Mouse (Mus musculus): Measurements from ENCODE around the gene Ptma.
"Not testable (repeated sequence)": the region's sequence is repeated elsewhere in the genome, so short reads cannot be mapped to it uniquely, and the experiment has no call there.

The Ptma gene

GRCm38 (mm10) chr1:86522286-86522871 is 4.1 kb upstream of the Ptma start:
- DNase-seq: peak; percentile 77 to 81

DNA sequence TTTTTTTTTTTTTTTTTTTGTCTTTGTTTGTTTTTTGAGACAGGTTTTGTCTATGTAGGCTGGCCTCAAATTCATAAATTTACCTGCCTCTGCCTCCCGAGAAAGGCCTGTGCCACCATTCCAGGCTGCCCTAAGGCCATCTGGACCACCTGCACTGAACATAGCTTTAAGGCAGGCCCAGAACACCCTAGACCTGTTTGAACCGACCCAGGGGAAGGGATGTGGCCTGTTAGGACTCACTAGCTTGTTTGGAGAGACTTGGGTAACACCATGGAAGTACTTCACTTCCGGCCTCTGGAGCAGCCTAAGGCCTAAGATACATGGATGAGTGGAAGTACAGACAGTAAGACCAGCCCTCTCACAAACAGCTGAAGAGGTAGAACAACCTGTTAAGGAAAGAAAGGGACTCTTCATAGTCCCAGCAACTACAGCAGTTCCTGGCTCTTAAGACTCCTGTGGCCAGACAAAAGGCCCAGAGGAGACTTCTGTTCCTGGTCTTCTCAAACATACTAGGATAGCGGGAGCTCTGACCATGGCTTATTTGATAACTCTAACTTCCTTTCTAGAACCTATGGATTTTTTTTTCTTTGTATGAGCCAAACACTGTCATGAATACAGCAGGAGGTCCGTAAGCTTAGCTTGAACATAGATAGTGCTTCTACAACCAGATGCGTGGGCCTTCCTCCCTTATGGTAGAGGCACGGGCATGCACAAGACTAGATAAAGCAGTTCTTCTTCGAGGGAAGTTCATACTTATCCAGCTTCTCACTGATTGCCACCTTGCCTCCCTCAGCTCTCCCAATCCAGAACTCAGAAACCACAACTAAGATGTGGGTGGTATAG is 2.5 kb upstream of the Ptma start:
- DNase-seq: no peak

- DNase-seq: peak; percentile 100
These were observed 1.7 kb upstream of the Ptma start for GRCm38 (mm10) chr1:86524619-86525498.

DNA sequence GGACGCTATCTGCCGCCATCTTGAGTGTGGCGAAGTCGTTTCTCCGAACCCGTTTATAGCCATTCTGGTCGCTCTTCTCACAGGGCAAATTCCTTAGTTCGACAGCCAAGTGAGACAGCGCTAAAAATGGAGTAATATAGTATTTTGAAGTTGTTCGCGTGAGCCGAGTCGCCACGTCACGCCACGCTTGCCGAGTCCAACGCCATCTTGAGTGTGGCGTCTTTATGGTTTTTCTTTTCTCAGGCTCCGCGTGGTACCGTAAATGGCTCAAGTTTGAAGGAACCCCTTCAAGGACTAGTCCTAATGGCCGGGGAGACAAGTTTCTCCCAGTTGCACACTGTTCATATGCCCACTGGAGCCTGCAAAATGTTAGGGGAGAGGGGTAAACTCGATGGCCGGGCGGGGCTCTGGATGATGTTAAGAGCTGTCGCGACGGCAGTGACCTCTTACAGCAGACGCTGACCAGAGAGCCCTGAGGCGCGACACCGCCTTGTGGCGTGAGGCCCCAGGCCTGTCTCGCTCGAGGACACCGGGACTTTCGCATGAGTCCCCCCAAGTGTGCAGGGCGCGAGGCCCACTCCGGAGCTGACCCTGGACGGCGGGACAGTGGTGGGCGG is 919 bp upstream of the Ptma start:
- no peak for DNase-seq

DNA sequence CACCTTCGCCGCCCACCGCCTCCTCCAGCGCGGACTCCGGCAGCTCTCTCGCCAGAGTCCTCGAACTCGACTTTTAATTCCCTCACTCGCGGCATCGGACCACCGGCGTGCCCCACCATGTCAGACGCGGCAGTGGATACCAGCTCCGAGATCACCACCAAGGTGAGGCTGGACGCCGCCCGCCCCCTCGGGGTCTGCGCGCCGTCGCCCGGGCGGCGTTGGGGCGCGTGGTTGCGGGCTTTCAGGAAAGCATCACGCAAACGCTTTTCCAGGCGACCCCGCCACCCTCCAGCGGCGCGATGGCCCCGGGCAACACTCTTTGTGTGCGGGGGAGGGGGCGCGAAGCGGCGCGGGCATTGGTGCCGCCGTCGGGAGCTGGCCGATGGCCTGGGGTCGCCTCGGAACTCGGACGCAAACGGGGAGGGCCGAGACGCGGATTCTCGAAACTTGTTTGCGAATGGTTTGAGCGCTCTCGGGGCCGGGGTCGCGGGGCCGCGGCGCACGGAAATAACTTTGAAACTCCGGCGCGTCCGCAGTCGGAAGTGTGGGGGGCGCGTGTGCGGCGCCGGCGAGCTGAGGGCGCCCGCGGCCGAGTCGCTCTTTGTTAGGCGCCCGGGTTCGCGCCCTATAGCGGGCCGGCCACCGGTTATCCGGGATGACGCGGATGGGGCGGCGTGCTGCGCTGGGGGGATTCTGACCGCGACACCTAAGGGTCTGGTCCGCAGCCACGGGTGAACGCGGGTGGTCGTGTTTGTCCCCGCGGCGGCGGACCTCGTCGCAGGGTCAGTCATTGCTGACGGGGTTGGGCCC is 468 bp downstream of the Ptma start:
- DNase-seq: peak in 1 of 2 experiments; percentile 44

DNA sequence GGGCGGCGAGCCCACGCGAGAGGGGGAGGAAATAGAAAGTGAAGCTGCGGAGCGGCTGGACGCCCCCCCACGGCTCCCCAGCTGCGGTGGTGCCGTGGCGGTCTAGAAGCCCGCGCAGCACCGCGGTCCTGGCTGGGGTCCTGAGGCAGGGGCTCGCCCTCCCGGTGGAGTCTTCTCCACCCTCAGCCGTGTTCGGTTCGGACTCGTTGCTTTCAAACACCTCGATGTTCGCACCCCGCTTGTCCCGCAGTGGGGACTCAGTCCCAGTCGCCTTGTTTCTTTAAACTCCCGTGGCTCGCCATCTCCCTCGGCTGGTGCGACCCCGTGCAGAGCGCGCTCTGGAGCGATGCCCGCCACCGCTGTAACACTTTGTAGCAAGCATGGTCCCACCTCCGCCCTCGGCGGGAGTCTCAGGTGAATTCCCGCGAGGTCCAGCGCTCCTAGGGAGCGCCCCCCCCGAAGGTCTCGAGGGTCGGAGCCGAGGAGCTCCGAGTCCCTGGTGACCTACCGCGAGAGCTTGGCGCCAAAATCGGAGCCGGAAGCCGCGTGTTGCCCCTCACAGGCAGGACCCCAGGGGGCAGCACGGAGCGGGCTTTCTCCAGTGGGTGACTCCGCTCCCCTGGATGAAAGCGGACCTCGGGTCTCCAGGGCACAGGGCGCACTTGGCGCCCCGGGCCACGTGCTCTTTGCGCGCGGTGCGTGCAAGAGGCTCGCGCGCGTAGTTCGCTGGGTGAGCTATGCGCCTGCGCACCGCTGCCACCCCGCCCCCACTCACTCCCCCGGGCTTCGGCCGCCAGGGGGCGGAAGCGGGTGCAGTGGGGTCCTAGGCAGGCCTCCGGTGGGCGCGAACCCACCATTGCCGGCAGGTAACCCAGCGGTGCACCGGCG is 1.3 kb downstream of the Ptma start:
- DNase-seq: peak; percentile 89 to 92

DNA sequence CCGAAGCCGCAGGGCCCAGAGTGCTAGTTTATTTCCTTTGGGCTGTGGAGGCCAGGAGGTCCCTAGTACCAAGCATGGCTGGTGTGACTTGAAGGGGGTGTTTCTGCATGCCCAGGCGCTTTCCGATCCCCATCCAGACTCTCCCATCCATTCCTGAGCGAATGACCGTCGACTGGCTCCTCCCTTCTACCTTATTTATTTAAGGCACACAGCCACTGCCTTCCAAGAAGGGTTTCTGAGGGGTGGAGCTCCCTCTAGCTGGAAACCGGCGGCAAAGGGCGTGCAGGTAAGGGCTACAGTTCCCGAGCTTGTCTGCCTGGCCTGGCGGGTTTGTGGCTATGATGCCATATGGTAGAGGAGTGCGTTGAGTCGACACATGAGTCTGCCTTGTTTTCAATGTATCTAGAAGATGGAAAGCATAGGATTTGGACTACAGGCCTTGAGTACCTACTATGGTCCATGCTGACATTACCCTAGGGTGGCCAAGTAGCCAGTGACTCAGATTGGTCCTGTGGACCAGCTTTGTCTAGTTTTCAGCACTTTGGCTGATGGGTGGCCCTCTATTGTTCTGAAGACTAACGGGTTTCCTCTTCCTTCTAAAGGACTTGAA is 2.1 kb downstream of the Ptma start:
- peak; percentile 83 to 90 for DNase-seq

GRCm38 (mm10) chr1:86529590-86529989 is 3.1 kb downstream of the Ptma start:
- DNase-seq: no peak

GRCm38 (mm10) chr1:86530871-86531546 is 4.5 kb downstream of the Ptma start:
- DNase-seq: no peak

GRCm38 (mm10) chr1:86531547-86532321 is 5.2 kb downstream of the Ptma start:
- DNase-seq: peak in 1 of 2 experiments; percentile 16

GRCm38 (mm10) chr1:86532362-86533051 is 6.0 kb downstream of the Ptma start:
- peak; percentile 91 to 94 for DNase-seq

DNA sequence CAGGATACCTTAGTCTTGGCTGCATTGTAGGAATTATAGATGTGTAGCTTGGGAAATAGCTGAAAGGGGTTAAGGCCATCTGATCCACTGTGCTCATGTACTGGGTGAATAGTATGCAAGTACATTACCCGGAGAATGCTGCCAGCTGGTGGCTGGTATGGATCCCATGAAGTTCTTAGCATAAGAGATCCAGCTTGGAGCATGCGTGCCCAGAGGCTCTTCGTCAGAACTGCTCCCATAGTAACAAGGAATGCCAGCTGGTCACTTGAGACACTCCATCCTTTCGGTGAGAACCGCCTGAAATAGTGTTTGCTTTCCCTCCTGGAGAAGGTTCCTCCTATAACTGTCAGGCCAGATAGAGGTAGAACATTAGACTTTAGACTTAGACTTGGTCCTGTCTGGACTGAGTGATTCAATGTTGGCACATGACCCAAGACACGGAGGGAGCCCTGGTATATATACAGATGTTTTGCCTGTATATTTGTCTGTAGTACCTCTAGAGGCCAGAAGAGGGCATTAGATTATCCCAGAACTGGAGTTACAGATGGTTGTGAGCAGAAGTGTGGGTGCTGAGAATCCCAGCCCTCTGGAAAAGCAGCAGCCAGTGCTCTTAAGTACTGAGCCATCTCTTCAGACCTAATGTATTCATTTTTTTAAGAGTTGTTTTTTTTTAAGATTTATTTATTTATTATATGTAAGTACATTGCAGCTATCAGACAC is 7.0 kb downstream of the Ptma start:
- peak; percentile 46 to 65 for DNase-seq

DNA sequence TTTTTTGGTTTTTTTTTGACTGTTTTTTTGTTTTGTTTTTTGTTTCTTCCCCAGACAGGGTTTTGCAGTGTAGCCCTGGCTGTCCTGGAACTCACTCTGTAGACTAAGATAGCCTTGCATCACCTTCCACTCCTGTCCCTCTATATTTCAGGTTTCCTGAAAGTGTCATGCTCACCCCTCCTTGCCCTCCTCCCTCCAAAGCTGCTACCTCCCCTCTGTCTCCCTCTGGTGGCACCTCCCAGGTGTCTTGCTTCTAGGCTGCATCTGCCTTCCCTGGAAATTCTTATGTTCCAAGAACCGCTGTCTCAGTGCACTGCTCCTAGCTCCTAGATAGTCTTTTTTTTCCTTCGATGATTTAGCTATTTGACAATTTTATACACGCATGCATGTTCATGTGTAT is 11.9 kb downstream of the Ptma start:
- DNase-seq: no peak

- DNase-seq: not testable (repeated sequence)
These were observed 13.1 kb downstream of the Ptma start for GRCm38 (mm10) chr1:86539583-86539982.

DNA sequence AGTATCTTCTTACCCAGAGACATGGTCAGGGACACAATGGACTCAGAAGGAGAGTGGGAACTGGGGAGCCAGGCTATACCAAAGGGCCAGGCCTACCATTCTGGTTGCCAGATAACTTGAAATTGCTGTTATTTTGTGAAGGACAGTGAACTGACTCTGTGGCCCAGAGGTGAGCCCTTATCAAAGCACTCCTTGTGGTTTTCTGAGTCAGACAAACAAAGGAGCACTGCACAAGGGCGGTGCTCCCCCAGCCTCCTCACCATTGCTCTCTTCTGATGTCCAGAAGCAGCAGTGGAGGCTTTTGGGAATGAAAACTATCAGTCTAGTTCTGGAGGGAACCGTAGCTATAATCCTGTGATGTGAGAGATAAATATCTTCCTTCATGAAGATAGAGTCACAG is 16.1 kb downstream of the Ptma start:
- DNase-seq: no peak

GRCm38 (mm10) chr1:86546797-86547196 is 20.3 kb downstream of the Ptma start:
- DNase-seq: no peak

GRCm38 (mm10) chr1:86551299-86551698 is 24.8 kb downstream of the Ptma start:
- no peak for DNase-seq

DNA sequence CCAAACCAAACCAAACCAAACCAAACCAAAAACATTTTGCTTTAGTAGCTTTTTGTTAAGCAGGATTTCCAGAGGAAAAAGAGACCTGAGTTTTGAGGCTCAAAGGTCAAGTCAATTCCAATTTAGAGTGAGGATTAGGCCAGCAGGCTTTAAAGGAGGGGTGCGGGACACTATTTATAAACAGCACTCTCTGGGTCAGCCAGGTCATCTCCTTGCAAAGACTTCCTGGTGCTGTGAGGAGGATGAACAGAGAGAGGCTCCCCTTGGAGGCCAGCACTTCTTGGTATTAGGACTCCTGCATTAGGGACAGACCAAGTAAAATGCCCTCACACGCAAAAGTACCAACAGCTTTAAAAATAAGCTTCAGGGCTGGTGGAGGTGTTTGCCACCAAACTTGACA is 25.4 kb downstream of the Ptma start:
- DNase-seq: no peak

Measured in lung, adult 18-20 months (tissue).